Mouse (Mus musculus): ENCODE results near the gene Mmachc. TPM values are rescaled to one million over a fixed set of nuclear protein-coding genes. Genes with fewer than 3 reads are reported as not detected.
"Not testable (repeated sequence)": the region's sequence is repeated elsewhere in the genome, so short reads cannot be mapped to it uniquely, and the experiment has no call there.

The Mmachc gene
- polyA plus RNA-seq, 1 experiment = 8.0 TPM

DNA sequence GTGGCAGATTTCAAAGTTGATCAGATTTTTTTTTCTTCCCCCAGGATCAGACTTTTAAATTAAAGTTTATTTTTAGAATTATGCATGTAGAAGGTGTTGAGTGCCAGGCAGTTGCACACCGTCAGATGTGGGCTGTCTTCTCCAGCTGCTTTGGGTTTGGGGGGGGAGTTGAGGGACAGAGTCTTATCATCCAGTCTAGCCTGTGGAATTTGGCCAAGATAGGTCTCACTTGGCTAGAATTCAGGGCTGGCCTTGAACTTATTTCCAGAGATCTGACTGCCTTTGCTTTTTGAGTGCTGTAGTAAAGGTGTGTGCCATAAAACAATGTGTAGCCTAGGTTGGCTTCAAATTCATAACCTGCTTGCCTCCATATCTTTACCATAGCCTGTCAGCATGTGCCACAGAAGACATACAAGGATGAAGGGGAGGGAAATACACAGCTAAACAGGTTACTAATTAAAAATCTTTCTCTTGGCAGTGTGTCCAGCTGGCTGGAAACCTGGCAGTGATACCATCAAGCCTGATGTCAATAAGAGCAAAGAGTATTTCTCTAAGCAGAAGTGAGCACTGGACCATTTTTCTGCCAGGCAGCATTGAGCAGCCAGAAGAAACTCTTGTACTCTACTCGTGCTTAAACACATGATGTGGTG lies 9.4 kb downstream of the Mmachc start:
- H3K4me3 ChIP-seq (replicated peaks; ENCODE audit: extremely low read depth, low read depth, low read length) = no peak overlapping the region
- DNase-seq = no peak
- TF ChIP-seq CTCF (IDR thresholded peaks at IDR 0.05; ENCODE audit: insufficient read depth, low read length) (no peak), POLR2A (IDR thresholded peaks at IDR 0.05; ENCODE audit: borderline replicate concordance, extremely low read depth, low read depth, low read length) (no peak)
- H3K4me1 ChIP-seq (ENCODE audit: control insufficient read depth, insufficient read depth, low read length) = 0 out of 2 replicates have a peak, but pooled peaks cover 3% of the 10 kb centered on the region
- WGBS = 48% methylated on average over 2 of the region's 2 CpGs

DNA sequence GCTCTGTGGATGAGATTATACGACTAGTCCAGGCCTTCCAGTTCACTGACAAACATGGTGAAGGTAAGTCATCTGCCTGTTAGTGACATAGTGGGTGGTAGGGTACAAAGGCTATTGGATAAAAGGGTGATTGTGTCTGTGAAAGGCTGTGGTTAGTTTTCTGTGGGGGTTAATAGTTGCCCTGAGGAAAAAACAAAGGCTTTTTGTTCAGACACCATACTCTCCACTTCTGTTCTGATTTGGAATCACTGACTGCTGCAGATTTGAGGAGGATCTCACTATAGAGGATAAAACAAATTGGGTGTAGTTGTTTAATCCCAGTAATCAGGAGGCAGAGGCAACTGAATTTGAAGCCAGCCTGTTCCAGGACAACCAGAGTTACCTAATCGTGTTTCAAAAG lies 14.4 kb downstream of the Mmachc start:
- TF ChIP-seq CTCF (IDR thresholded peaks at IDR 0.05; ENCODE audit: insufficient read depth, low read length) (no peak), POLR2A (IDR thresholded peaks at IDR 0.05; ENCODE audit: borderline replicate concordance, extremely low read depth, low read depth, low read length) (no peak)
- DNase-seq = no peak
- WGBS = 81% methylated on average over 2 of the region's 2 CpGs
- peaks cover 5% of the 10 kb centered on the region for H3K4me1 ChIP-seq (ENCODE audit: control insufficient read depth, insufficient read depth, low read length)
- no peak overlapping the region for H3K4me3 ChIP-seq (replicated peaks; ENCODE audit: extremely low read depth, low read depth, low read length)

DNA sequence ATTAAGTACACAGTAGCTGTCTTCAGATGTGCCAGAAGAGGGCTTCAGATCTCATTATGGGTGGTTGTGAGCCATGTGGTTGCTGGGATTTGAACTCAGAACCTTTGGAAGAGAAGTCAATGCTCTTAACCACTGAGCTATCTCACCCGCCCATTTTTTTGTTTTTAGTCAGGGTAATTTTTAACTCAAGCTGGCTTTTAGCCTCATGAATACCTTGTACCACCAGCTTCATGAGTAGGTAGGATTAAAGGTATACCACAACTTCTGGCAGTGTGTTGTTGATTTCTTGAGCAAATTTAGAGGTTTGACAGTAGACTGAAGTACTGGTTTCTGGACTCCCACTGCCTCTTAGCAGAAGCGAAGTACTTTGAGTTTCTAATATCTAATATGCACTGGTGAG lies 16.1 kb downstream of the Mmachc start:
- TF ChIP-seq CTCF (IDR thresholded peaks at IDR 0.05; ENCODE audit: insufficient read depth, low read length) (no peak), POLR2A (IDR thresholded peaks at IDR 0.05; ENCODE audit: borderline replicate concordance, extremely low read depth, low read depth, low read length) (no peak)

DNA sequence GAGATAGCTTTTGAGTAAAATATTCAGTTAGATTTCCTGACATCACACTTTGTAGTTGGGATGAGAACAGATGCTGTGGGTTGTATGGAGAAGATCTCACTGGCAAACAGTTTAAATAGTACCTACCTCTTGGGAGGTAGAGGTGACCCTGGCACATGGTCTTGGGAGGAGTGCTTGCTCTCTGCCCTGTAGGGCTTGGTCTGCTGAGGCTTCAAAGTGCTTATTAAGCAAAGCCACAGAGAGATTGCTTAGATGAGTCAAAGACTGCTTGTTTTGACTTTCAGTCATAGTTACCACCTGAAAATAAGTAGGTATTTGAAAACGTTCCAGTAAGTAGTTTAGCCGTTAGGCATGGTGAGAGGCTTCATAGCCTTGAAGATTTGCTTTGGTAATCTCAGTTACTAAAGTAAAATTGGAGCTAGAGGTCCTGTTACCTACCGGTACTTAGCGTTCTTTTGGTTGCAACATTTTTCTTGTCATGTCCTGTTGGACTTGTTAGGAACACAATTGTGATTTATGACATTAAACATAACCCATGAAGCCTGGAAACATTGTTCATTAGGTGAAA lies 18.8 kb downstream of the Mmachc start:
- WGBS = 61% methylated on average over 4 of the region's 4 CpGs
- H3K4me1 ChIP-seq (ENCODE audit: control insufficient read depth, insufficient read depth, low read length) = peaks cover 13% of the 10 kb centered on the region
- no peak for DNase-seq
- H3K4me3 ChIP-seq (replicated peaks; ENCODE audit: extremely low read depth, low read depth, low read length) = no peak overlapping the region
- TF ChIP-seq POLR2A (IDR thresholded peaks at IDR 0.05; ENCODE audit: borderline replicate concordance, extremely low read depth, low read depth, low read length) (no peak), CTCF (IDR thresholded peaks at IDR 0.05; ENCODE audit: insufficient read depth, low read length) (no peak)

More for the DNA sequence above, 16.1 kb downstream of the Mmachc start:
- no peak overlapping the region for H3K4me3 ChIP-seq (replicated peaks; ENCODE audit: extremely low read depth, low read depth, low read length)
- no peak for DNase-seq
- 80% methylated on average over 2 of the region's 2 CpGs for WGBS
- peaks cover 7% of the 10 kb centered on the region for H3K4me1 ChIP-seq (ENCODE audit: control insufficient read depth, insufficient read depth, low read length)

DNA sequence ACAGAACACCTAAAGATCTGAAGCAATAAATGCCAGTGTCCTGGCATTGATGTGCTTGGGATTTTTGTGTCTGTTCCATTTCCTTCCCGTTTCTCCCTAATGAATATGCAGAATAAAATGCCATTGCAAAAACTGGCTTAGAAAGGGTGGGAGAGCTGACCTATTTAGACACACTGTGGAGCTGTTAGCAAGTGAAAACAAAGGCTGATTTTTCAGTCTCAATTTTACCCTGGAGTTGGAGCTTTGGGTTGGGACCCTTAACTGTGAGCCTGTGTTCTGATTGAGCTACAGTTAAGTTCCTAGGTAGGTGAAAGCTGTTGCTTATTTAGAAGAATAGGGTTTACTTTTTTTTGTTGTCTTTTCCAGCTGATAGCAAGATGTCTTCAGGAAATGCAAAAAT lies 21.2 kb downstream of the Mmachc start:
- TF ChIP-seq POLR2A (IDR thresholded peaks at IDR 0.05; ENCODE audit: borderline replicate concordance, extremely low read depth, low read depth, low read length) (no peak), CTCF (IDR thresholded peaks at IDR 0.05; ENCODE audit: insufficient read depth, low read length) (no peak)
- Histone ChIP-seq H3K4me1 (ENCODE audit: control insufficient read depth, insufficient read depth, low read length) (peaks cover 13% of the 10 kb centered on the region), H3K4me3 (replicated peaks; ENCODE audit: extremely low read depth, low read depth, low read length) (no peak overlapping the region)
- 6% methylated on average over 1 of the region's 1 CpGs for WGBS
- no peak for DNase-seq

DNA sequence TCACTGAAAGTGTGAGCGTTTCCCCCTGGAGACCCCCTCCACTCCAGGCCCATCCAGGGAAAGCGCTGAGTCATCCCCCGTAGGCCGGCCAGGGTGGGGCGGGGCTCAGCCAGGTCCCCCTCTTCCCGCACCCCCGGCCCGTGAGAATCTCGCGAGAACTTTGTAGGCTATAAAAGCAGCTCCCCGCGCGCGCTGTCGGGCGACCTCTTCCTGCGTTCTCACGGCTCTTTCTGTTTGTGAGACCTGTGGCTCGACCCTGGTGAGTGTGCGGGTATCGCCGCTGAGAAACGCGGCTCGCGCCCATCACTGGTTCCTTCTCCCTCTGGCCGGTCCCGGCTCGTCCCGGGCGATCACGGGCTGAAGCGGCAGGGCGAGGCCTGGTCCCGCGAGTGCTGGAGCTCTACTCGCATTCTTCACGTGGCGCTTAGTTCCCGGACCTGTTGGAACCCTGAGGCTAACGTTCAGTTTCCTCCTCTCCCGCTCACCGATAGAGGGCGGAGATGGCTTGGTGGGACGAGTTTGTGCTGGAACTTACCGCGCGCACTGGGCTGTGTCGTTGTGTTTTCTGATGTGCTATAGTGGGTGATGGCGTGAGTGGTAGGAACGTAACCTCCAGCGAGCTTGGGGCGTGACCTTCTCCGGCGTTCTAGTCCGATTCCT lies 22.7 kb downstream of the Mmachc start, which contains the start of gene Prdx1:
TSS of gene Prdx1 (plus strand) at position 143 of the 660 bp plus-strand sequence.
- peak within 1 kb of the TSS; percentile 88 for H3K4me3 ChIP-seq (replicated peaks; ENCODE audit: extremely low read depth, low read depth, low read length)
- TF ChIP-seq CTCF (IDR thresholded peaks at IDR 0.05; ENCODE audit: insufficient read depth, low read length) (peak; percentile 77), POLR2A (IDR thresholded peaks at IDR 0.05; ENCODE audit: borderline replicate concordance, extremely low read depth, low read depth, low read length) (peak; percentile 99)
- peak; percentile 98 for DNase-seq
- WGBS = under 1% methylated on average over 56 of the region's 56 CpGs
- peaks cover 10% of the 10 kb centered on the region for H3K4me1 ChIP-seq (ENCODE audit: control insufficient read depth, insufficient read depth, low read length)

DNA sequence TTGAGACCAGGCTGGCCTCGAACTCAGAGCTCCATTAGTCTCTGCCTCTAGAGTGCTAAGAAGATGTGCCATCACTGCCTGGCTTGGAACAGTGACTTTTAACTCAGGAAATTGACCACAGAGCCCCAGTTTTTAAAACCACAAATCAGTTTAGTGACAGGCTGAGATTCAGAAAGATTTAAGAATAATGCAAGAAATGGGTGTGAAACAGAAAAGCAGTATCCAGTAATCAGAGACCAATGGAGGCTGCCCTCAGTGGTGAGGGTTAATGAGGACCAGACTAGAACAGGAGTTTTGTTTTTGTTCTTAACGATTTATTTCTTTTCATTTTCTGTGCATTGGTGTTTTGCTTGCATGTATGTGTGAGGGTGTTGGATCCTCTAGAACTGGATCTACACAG lies 23.5 kb downstream of the Mmachc start:
- H3K4me3 ChIP-seq (replicated peaks; ENCODE audit: extremely low read depth, low read depth, low read length) = peak overlapping the region; percentile 88

DNA sequence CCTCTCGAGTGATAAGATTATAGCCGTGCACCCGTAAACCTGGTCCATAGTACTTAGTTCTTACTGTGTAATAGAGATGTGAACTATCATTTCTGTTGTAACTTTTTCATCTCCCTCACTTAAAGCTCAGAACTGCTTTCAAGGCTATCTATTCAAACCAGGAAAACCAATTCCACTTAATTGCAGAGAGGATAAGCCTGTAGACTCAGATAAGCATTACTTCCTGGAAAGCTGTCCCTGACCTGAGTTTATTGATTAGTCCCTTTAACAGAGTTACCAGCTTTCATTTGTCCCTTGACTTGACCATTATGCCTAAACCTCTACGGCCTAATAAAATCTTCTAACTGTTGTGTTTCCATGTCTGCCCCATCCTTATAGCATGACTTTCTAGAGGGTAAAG lies 24.2 kb downstream of the Mmachc start:
- WGBS = 81% methylated on average over 4 of the region's 4 CpGs
- H3K4me3 ChIP-seq (replicated peaks; ENCODE audit: extremely low read depth, low read depth, low read length) = no peak overlapping the region
- no peak for DNase-seq
- TF ChIP-seq POLR2A (IDR thresholded peaks at IDR 0.05; ENCODE audit: borderline replicate concordance, extremely low read depth, low read depth, low read length) = no peak
- TF ChIP-seq CTCF (IDR thresholded peaks at IDR 0.05; ENCODE audit: insufficient read depth, low read length) = no peak
- H3K4me1 ChIP-seq (ENCODE audit: control insufficient read depth, insufficient read depth, low read length) = peaks cover 9% of the 10 kb centered on the region

More for the DNA sequence above, 23.5 kb downstream of the Mmachc start:
- TF ChIP-seq CTCF (IDR thresholded peaks at IDR 0.05; ENCODE audit: insufficient read depth, low read length) (no peak), POLR2A (IDR thresholded peaks at IDR 0.05; ENCODE audit: borderline replicate concordance, extremely low read depth, low read depth, low read length) (no peak)
- peaks cover 10% of the 10 kb centered on the region for H3K4me1 ChIP-seq (ENCODE audit: control insufficient read depth, insufficient read depth, low read length)
- 75% methylated on average over 2 of the region's 2 CpGs for WGBS
- DNase-seq = no peak

DNA sequence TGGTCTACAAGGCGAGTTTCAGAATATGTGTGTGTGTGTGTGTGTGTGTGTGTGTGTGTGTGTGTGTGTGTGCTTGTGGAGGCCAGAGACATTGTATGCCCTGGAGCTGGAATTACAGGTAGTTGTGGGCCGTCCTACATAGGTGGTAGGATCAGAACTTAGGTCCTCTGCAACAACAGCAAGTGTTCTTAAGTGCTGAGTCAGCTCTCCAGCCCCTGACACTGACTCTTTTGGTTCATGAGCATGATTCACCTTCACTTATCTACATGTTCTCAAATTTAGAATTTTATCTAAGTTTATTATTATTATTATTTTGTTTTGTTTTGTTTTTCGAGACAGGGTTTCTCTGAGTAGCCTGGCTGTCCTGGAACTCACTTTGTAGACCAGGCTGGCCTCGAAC lies 27.7 kb downstream of the Mmachc start:
- whole genome bisulfite sequencing = 94% methylated on average over 4 of the region's 4 CpGs
- not testable (repeated sequence) for DNase-seq; H3K4me3 ChIP-seq (replicated peaks; ENCODE audit: extremely low read depth, low read depth, low read length); H3K4me1 ChIP-seq (ENCODE audit: control insufficient read depth, insufficient read depth, low read length)

DNA sequence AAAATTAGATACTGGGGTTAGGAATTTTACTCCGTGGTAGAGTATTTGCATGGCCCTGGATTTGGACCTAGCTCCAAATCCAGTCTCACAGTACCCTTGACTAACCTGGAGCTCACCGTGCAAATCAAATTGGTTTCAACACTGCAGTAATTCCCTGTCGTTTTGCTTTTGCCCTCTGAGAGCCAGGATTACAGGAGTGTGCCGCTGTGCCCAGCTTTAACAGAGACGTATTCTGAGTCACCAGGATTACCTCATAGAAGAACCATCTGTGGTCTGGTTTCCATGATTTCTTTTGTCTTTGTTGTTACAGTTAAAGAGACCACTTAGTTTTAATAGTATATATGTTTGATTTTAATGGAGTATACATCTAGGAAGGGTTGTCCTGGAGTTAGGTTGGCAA lies 29.1 kb downstream of the Mmachc start:
- no peak for DNase-seq

More for the DNA sequence above, 29.1 kb downstream of the Mmachc start:
- H3K4me1 ChIP-seq (ENCODE audit: control insufficient read depth, insufficient read depth, low read length) = no peaks in the 10 kb centered on the region
- 52% methylated on average over 5 of the region's 5 CpGs for WGBS
- TF ChIP-seq POLR2A (IDR thresholded peaks at IDR 0.05; ENCODE audit: borderline replicate concordance, extremely low read depth, low read depth, low read length) (no peak), CTCF (IDR thresholded peaks at IDR 0.05; ENCODE audit: insufficient read depth, low read length) (no peak)
- H3K4me3 ChIP-seq (replicated peaks; ENCODE audit: extremely low read depth, low read depth, low read length) = no peak overlapping the region
